Mouse (Mus musculus) spleen, postnatal 14 days (tissue): ENCODE data around the gene Mllt10.
A peak's percentile ranks its signal among the peaks of the same experiment; 100 is the strongest.

ENCODE experiments used
- DNase-seq, 2 experiments: peaks; one replicate each; pipeline ENCODE4 v3.0.0; 2021 to 2022; ENCODE audit warnings: low spot score in 2 of 2

Gene Mllt10

GRCm38 (mm10) chr2:18034371-18035250 lies 20.4 kb upstream of the Mllt10 start:
- DNase-seq, result no peak

GRCm38 (mm10) chr2:18037491-18037890 lies 17.5 kb upstream of the Mllt10 start, which contains the start of gene A930004D18Rik:
A930004D18Rik (minus strand) TSS chr2:18037737.
- no peak for DNase-seq

DNA sequence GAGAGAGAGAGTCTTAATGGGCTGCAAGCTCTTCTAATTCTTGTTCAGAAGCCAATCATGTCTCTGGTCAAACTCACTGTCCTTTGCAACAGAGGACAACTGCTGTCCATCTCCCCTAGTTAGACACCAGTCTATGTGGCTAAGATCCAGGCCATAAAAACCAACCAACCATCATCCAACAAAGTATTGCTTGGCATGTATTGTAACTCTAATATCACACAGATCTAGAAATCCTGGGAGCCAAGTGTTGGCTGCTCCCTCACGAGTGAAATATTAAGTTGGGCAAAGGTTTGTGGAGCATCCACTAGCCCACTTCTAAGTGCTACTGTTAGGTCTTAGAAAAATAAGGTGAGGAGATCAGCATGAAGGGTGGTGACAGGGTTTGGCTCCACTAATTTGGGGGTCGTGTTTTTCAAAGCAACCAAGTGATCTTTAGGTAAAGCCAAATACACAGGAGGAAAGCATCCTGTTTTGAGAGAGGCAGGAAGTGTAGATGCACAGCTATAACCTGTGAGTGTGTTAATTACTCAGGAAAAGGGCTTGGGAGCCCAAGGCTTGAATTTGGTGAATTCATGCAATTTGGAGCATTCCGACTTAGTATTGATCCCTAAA lies 16.8 kb upstream of the Mllt10 start:
- no peak for DNase-seq

DNA sequence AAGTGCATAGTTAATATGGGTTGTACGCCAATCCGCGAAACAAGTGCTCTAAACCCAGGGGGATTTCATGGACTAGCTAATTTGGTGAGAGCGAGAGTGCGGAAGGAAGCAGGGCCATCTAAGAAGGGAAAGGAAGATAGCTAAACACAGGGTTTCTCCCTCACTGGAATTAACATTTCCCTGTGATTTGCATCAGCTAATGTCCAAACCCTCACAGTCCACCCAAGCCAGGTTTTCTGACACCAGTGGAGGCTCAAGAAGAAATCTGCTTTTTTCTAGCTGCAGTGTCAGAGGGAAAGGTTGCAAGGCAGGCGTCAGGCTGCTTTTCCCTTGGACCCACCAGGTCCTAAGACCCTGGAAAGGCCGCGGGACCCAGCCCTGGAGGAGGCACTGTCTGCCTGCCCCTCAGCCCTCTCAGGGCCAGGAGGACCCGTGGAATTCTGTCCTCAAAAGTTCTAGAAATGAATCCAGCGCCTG lies 16.1 kb upstream of the Mllt10 start:
- no peak for DNase-seq

- no peak for DNase-seq
Measured at GRCm38 (mm10) chr2:18039566-18040290, 15.3 kb upstream of the Mllt10 start.

DNA sequence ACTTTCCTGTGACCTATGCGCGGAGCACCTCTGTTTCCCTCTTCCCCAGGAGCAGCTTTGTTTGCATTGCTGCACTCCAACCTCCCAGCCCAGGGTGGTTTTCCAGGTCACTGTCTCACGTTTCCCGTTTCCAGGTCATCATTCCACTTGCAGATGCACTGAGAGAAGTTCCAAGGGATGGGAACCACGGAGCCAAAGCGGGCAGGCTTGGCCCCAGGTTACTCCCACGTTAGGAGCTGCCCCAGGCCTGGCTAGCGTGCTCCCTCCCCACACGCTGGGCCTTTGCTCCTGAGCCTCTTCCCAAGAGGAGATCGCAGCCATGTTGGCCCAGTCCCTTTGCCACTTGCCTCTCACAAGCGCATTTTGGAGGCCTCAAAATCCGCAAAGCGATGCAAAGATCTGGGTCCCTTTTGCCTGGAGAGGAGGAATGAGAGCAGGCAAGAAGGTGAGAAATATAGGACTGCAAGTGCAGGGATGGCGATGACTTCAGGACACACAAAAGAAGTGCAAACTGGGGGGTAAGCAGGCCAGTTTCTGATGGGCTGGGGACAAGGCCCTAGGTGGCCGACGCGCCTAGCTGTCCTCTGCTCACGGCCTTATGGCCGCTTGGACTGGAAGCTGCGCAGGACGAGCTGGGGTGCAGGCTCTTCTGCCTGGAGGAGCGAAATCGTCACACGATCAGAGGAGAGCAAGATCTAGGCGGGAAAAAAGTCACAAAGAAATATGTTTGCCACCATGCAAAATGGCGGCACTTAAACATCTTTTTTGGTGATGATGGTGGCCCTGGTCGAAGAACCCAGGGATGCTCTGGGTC lies 14.5 kb upstream of the Mllt10 start:
- DNase-seq, result no peak

DNA sequence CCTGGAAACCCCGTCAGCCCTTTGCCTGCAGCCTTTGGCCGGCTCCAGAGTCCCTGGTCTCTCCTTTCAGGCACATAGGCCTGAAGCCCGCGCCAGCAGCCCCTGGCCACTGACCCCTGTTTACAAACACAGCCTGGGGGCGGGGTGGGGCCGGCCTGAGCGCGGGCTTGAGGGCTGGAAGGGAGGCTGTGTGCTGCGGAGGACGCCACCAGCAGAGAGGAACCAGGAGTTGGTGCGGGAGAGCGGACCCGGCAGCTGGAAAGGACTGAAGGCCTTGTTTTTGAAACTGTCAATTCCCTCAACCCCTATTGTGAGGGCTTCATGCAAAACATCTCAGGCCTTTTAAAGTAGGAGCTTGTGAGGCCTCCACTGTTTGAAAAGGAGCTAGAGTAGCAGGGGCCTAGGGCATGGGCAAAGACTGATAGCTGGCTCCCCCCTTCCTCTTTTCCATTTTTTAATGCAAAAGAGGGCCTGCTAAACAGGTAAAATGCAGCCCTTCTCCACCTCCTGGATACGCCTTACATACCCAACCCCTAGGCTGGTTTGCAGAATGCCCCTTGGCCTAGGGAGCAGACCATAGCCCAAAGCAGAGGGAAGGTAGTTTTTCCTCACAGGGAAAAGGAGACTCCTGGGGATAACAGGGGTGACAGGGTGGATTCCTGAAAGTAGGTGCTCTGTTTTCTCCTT lies 13.7 kb upstream of the Mllt10 start:
- DNase-seq, result no peak

DNA sequence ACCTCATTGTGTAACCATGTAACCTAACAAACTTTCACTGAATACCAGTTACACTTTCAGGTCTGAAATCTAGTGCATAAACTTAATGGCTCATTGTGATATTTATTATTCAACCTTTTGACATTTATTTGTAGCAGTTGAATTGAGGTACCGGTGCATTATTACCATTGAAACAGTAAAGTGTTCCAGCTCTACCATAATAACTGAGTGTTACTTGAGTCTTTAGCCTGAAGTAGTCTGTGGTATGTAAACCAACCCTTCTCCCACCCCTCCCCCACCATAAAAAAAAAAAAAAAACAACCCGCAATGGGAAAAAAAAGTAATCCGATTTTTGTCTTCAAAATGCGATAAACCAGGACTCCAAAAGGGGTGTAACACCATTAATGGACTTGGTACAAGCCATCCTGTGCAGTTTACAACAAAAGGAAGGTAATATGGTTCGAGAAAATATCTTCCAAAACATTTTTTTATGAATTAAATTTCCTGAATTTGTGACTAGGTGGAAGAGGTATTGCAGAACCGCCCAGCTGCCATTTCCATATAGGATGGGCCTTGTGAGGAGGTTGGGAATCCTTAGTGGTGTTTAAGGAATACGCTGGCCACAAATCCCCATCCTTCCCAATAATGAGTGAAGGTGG lies 9.8 kb upstream of the Mllt10 start:
- DNase-seq, result no peak

- no peak for DNase-seq
Measured at GRCm38 (mm10) chr2:18045781-18046181, 9.3 kb upstream of the Mllt10 start.

DNA sequence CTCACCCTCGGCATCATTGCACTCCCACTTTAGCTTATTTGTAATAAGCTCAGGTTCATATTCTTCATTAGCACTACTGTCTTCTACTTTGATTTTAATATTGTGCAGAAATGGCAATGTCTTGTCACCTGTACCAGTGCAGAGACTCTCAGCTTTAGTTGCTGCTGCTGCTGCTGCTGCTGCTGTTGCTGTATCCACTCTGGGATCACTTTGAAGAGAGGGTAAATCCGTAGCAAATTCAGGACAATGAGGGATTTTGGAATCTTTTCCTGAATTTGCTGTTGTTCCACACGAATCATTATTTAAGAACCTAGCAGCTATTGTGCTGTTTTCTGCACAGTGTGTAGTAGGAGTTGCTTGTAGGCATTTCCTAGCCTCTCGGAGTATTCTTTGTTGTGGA lies 8.9 kb upstream of the Mllt10 start:
- DNase-seq, result no peak

DNA sequence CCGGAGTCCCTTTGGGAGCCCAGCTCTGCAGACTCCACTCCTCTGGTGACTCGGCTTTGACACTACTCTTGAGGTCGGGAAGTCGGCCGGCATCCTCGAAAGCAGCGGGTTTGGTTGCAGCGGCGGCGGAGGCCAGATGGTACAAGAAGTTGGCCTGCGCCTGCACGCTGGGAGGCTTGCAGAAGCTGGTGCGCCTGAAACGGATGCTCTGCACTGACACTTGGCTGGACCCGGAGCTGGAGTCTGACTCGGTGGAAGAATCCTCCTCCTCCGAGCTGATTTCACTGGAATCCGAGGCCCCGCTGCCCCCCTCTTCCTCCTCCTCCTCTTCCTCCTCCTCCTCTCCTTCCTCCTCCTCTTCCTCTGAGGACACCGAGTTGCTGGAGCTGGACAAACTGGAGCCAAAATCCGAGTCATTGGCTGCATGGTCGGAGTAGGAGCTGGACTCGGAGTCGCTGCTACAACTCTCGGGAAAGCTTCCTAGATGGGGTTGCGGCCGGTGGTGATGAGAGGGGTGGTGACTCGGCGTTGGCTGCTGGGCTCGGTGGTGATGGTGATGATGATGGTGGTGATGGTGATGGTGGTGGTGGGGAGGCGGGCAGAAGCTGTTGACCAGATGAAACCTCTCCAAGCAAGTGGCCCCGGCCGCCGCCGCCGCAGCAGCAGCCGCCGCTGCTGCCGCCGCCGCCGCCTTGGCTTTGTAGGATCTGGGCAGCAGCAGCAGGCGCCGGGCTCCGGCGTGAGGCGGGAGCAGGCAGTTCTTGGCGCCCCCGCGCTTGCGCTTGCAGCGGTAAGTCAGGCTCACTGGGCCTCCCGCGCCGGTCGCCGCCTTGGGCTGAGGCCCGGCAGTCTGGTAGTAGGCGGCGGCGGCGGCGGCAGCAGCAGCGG lies 8.0 kb upstream of the Mllt10 start:
- DNase-seq, result peak in 1 of 2 experiments; percentile 40

DNA sequence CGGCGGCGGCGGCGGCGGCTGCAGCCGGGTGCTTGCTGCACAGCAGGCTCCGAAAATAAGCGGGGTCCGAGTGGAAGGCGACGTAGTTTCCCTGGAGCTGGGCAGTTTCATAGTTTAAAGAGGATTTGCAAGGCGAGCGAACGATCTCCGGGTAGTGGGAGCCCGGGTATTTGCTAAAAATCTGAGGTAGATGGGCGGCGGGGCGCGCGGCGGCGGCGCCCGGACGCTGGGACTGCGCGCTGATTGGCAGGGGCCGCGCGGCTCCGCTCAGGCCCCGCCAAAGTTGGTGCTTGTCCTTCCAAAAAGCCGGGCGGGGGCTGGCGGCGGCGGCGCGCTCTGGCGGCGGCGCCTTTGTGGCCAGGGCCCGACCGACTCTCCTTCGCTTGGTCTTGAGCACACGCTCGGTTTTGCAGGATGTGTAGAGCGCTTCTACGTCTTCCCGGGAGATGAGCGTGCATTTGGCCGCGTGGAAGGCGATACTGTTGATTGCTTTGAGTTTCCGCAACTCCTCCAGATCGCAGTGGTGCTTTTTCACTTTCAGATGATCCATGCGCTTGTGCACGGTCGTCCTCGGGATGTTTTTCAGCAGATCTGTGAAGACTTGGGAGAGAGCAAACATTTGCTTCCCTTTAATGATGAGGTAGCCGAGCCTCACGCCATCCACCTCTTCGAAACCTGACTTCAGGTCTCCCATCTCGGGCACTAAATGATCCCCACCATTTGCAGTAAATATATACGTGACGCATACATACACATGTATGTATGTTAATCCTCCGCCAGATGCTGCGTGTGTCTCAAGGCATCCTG lies 7.2 kb upstream of the Mllt10 start:
- DNase-seq, result peak; percentile 36 to 45

GRCm38 (mm10) chr2:18048453-18049075 lies 6.5 kb upstream of the Mllt10 start, which contains the start of gene Skida1:
Skida1 (minus strand) TSS chr2:18049051.
- no peak for DNase-seq

GRCm38 (mm10) chr2:18049279-18049821 lies 5.7 kb upstream of the Mllt10 start:
- no peak for DNase-seq

DNA sequence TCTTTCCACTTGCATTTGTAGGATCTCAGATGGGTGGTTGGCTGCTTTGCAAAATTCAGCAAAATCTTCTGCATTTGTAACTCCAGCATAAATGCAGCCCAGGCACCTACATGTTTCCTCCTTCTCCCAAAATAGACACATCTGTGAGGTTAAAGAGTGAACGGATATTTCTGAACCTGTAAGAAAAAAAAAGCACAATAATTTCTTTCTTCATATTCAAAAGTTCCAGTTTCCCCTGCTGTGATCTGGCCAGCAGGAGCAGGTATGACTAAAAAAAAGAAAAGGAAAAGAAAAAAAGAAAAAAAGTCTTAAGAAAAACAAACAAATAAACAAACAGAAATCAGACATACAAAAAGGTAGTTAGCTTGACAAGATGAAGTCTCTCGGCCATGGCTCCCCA lies 5.0 kb upstream of the Mllt10 start:
- no peak for DNase-seq

DNA sequence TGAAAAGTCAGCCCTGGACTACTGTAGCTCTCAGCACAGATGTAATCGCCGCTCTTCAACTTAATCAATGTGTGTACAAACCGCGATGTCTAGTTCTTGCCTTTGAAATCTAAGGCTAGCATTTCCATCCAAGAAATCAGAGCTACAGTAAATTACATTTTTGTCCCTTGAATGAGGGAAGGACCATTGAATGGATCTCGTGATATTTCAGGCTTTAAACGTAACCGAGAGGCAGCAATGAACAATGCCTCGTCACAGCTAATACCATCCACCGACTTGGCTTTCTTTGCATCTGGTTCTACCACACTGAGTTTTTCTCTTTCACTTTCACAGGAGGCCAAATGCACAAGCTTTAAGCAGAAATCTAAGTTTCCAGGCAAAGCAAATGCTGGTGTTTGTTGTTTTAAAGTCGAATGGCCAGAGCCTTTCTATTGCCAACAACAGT lies 4.5 kb upstream of the Mllt10 start:
- DNase-seq, result no peak

DNA sequence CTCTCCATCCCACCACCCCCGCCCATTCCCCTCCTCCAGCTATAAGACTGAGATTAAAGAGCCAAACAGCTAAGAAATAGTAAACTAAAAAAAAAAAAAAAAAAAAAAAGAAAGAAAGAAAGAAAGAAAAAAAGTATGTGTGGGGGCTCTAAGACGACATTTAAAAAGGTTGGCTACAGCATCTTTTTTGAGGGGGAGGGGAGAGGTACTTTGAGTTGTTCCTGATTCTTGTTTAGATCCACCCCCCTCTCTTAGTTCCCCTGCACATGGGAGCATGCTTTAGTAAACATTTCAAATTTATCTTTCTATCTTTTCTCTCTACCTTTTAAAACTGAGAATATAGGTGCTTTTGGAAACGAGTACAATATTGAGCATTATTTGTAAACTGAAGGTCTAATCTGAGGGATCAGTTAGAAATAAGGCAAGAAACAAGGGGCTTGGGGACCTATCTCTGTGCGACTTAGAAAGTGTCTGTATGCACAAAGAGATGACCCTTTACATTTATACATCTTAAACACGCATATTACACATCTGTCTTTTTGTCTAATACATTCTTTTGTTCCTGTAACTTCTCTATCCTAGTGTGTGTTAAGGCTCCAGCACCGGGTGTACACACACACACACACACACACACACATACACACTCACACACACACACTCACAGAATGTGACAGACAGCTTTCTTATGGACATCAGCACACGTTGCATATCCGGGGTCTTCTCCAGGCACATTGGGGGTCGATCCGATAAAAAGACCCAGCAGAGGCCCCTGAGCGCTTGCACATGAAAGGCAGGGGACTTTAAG lies 3.8 kb upstream of the Mllt10 start:
- DNase-seq, result no peak
